Mouse (Mus musculus) liver, embryonic 12.5 days (tissue): ENCODE results near the gene Slc2a1. TPM values are rescaled to one million over a fixed set of nuclear protein-coding genes. Genes with fewer than 3 reads are reported as not detected.

Experiments used
- ATAC-seq: fragments of 200-750 bp; cut with Nextera tagmentation; 2 replicates; pipeline ENCODE4 v1.8.0; 2017; ENCODE audit warnings: moderate number of reproducible peaks, mild to moderate bottlenecking, moderate library complexity
- H3K27ac ChIP-seq: fragments of 300-500 bp; sonication (generic); 2 replicates; pipeline ENCODE4 v1.5.1; 2016; ENCODE audit warnings: mild to moderate bottlenecking
- H3K27me3 ChIP-seq: fragments of 300-500 bp; sonication (generic); replicated peaks from 2 replicates; pipeline ENCODE4 v1.6.1; 2016; ENCODE audit warnings: mild to moderate bottlenecking, moderate library complexity
- H3K36me3 ChIP-seq: fragments of 300-500 bp; sonication (generic); 2 replicates; pipeline ENCODE4 v1.6.1; 2016; ENCODE audit warnings: mild to moderate bottlenecking, moderate library complexity
- H3K4me1 ChIP-seq: fragments of 300-500 bp; sonication (generic); 2 replicates; pipeline ENCODE4 v1.6.1; 2016
- H3K4me2 ChIP-seq: fragments of 300-500 bp; sonication (generic); 2 replicates; pipeline ENCODE4 v1.6.1; 2016; ENCODE audit warnings: mild to moderate bottlenecking, moderate library complexity
- H3K4me3 ChIP-seq: fragments of 300-500 bp; sonication (generic); 2 replicates; pipeline ENCODE4 v1.5.1; 2016; ENCODE audit warnings: mild to moderate bottlenecking, moderate library complexity
- H3K9ac ChIP-seq: fragments of 300-500 bp; sonication (generic); 2 replicates; pipeline ENCODE4 v1.6.1; 2016; ENCODE audit warnings: mild to moderate bottlenecking, moderate library complexity
- H3K9me3 ChIP-seq: fragments of 300-500 bp; sonication (generic); replicated peaks from 2 replicates; pipeline ENCODE4 v1.6.1; 2016; ENCODE audit warnings: mild to moderate bottlenecking, moderate library complexity
- WGBS: fragments of 180-500 bp; shearing (Covaris S2); methylation state at CpG from one replicate; pipeline ENCODE4 v1.1.7; 2016; ENCODE audit not compliant: insufficient replicate concordance; 5-methylcytosine and 5-hydroxymethylcytosine counted together
- polyA plus RNA-seq: library from polyadenylated mRNA; unstranded; fragments of >200 nt; fragmentation: Nextera tagmentation; extraction: Ambion mirVana; gene quantifications from 2 replicates; pipeline ENCODE4 v1.2.1, GENCODE M21; 2016

The Slc2a1 gene
- polyA plus RNA-seq, 1 experiment from 2014 or later, result 309 TPM

DNA sequence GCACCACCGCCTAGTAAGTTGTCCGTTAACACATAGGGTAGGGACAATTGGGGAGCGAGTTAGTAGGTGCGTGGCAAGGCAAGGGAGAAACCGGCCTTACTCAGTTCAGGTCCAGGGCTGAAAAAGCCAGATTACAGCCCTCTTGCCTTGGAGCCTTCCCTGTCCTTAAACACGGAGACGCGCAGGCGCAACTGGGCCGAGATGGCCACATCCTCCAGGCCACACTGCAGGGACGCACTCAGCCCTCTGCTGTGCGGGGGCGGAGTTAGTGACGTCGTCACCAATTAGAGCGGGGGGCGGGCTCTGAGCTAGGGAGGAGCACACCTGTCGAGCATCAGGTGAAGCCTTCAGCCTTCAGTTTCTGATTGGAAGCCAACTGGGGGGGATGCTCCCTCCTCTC is 29.7 kb downstream of the Slc2a1 start:
- Histone ChIP-seq H3K27me3 (0 out of 2 replicates have a peak, but pooled peaks cover 6% of the 10 kb centered on the region), H3K9me3 (no peaks in the 10 kb centered on the region), H3K4me2 (peak overlapping the region; percentile 37), H3K27ac (peak overlapping the region; percentile 57), H3K4me3 (no peak overlapping the region), H3K4me1 (peaks cover 49% of the 10 kb centered on the region), H3K9ac (no peak overlapping the region), H3K36me3 (peaks cover 55% of the 10 kb centered on the region)
- ATAC-seq, result peak; percentile 66
- 43% methylated on average over 18 of the region's 18 CpGs for WGBS

- Histone ChIP-seq H3K4me1 (peaks cover 49% of the 10 kb centered on the region), H3K9me3 (no peaks in the 10 kb centered on the region), H3K4me3 (no peak overlapping the region), H3K4me2 (no peak overlapping the region), H3K27ac (0 out of 2 replicates have a peak overlapping the region, but pooled peaks have one; percentile 37), H3K9ac (no peak overlapping the region), H3K36me3 (peaks cover 49% of the 10 kb centered on the region), H3K27me3 (0 out of 2 replicates have a peak, but pooled peaks cover 6% of the 10 kb centered on the region)
- ATAC-seq, result no peak
- 65% methylated on average over 8 of the region's 8 CpGs for WGBS
Observed at GRCm38 (mm10) chr4:119138776-119139175, 30.3 kb downstream of the Slc2a1 start.

GRCm38 (mm10) chr4:119140126-119140525 is 31.6 kb downstream of the Slc2a1 start:
- Histone ChIP-seq H3K27me3 (0 out of 2 replicates have a peak, but pooled peaks cover 11% of the 10 kb centered on the region), H3K36me3 (peaks cover 36% of the 10 kb centered on the region), H3K9ac (no peak overlapping the region), H3K4me2 (no peak overlapping the region), H3K9me3 (no peaks in the 10 kb centered on the region), H3K4me1 (peaks cover 49% of the 10 kb centered on the region), H3K27ac (no peak overlapping the region), H3K4me3 (no peak overlapping the region)
- no peak for ATAC-seq
- WGBS, result 40% methylated on average over 3 of the region's 3 CpGs

DNA sequence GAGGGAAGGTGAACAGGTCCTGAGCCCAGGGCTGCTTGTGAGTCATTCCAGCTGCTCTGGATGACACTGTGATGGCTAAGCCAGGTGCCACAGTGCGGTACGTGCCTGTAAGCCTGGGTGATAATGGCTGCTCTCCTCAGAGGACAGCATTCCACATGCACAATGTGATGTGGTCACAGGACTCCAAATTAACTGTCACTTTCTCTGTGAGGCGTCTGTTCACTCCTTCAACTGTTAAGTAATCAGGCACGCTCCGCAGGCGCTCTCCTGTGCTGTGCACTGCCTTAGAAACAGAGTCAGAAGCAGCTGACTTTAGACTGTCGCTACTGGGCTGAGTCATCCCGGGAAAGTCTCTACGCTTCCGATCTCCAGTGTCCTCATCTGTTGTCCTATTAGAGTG is 32.7 kb downstream of the Slc2a1 start:
- ATAC-seq, result no peak
- Histone ChIP-seq H3K4me2 (no peak overlapping the region), H3K27me3 (0 out of 2 replicates have a peak, but pooled peaks cover 11% of the 10 kb centered on the region), H3K27ac (peak overlapping the region; percentile 2; the same call in 1 of the 2 replicates), H3K9me3 (no peaks in the 10 kb centered on the region), H3K4me3 (no peak overlapping the region), H3K9ac (no peak overlapping the region), H3K4me1 (peaks cover 41% of the 10 kb centered on the region), H3K36me3 (peaks cover 25% of the 10 kb centered on the region)
- 60% methylated on average over 10 of the region's 10 CpGs for WGBS

DNA sequence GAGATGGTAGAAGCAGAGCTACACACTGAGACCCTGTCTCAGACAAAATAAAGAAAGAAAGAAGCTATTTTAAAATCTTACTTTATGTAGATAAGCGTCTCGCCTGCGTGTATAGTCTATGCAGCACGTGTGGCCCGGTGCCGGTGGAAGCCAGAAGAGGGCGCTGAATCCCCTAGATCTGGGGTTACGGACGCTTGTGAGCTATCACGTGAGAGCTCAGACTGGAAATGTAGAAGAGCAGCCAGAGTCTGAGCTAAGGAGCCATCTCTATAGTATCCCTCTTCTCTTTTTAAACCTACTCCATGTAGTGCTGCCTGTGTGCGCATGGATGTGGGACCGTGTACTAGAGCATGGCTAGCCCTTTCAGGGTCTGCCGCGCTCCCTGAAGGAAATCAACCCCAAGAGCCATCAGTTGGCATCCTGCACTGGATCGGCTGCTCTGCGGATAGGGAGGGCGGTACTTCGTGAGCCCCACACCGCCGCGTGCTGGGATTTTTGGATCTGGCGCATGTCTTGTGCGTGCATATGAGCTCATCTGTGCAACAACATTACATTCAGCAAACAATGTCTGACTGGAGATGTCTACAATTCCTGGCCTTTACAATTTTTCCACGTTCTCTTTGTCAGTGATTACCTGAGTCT is 33.8 kb downstream of the Slc2a1 start:
- ATAC-seq, result peak; percentile 55
- H3K36me3 ChIP-seq, result peaks cover 14% of the 10 kb centered on the region
- no peak overlapping the region for H3K9ac ChIP-seq
- H3K4me3 ChIP-seq, result peak overlapping the region; percentile 14; the same call in 1 of the 2 replicates
- H3K4me2 ChIP-seq, result peak overlapping the region; percentile 56
- no peaks in the 10 kb centered on the region for H3K9me3 ChIP-seq
- H3K4me1 ChIP-seq, result peaks cover 30% of the 10 kb centered on the region
- 0 out of 2 replicates have a peak, but pooled peaks cover 11% of the 10 kb centered on the region for H3K27me3 ChIP-seq
- 27% methylated on average over 24 of the region's 24 CpGs for WGBS
- H3K27ac ChIP-seq, result no peak overlapping the region

GRCm38 (mm10) chr4:119146816-119147215 is 38.3 kb downstream of the Slc2a1 start:
- Histone ChIP-seq H3K27me3 (0 out of 2 replicates have a peak, but pooled peaks cover 11% of the 10 kb centered on the region), H3K4me1 (peaks cover 10% of the 10 kb centered on the region; the same call in 1 of the 2 replicates), H3K36me3 (no peaks in the 10 kb centered on the region), H3K9me3 (no peaks in the 10 kb centered on the region), H3K4me3 (no peak overlapping the region), H3K4me2 (no peak overlapping the region), H3K27ac (no peak overlapping the region), H3K9ac (no peak overlapping the region)
- WGBS, result 78% methylated on average over 7 of the region's 7 CpGs
- no peak for ATAC-seq

GRCm38 (mm10) chr4:119147347-119147746 is 38.8 kb downstream of the Slc2a1 start:
- H3K4me1 ChIP-seq, result peaks cover 5% of the 10 kb centered on the region; the same call in 1 of the 2 replicates
- no peak overlapping the region for H3K4me2 ChIP-seq
- no peak for ATAC-seq
- WGBS, result 60% methylated on average over 5 of the region's 5 CpGs
- no peaks in the 10 kb centered on the region for H3K36me3 ChIP-seq
- H3K9ac ChIP-seq, result no peak overlapping the region
- H3K27me3 ChIP-seq, result peaks cover 11% of the 10 kb centered on the region; the same call in 1 of the 2 replicates
- no peaks in the 10 kb centered on the region for H3K9me3 ChIP-seq
- no peak overlapping the region for H3K4me3 ChIP-seq
- H3K27ac ChIP-seq, result no peak overlapping the region

GRCm38 (mm10) chr4:119148741-119149140 is 40.2 kb downstream of the Slc2a1 start:
- H3K4me1 ChIP-seq, result no peaks in the 10 kb centered on the region
- H3K4me2 ChIP-seq, result no peak overlapping the region
- H3K27me3 ChIP-seq, result peaks cover 7% of the 10 kb centered on the region; the same call in 1 of the 2 replicates
- 56% methylated on average over 11 of the region's 11 CpGs for WGBS
- H3K36me3 ChIP-seq, result no peaks in the 10 kb centered on the region
- H3K9ac ChIP-seq, result no peak overlapping the region
- no peak overlapping the region for H3K4me3 ChIP-seq
- no peaks in the 10 kb centered on the region for H3K9me3 ChIP-seq
- ATAC-seq, result no peak
- no peak overlapping the region for H3K27ac ChIP-seq

GRCm38 (mm10) chr4:119157186-119157585 is 48.7 kb downstream of the Slc2a1 start:
- no peaks in the 10 kb centered on the region for H3K9me3 ChIP-seq
- no peak overlapping the region for H3K4me2 ChIP-seq
- no peak for ATAC-seq
- H3K27ac ChIP-seq, result no peak overlapping the region
- H3K36me3 ChIP-seq, result no peaks in the 10 kb centered on the region
- no peaks in the 10 kb centered on the region for H3K4me1 ChIP-seq
- H3K9ac ChIP-seq, result no peak overlapping the region
- H3K4me3 ChIP-seq, result no peak overlapping the region
- WGBS, result 18% methylated on average over 2 of the region's 2 CpGs
- H3K27me3 ChIP-seq, result peaks cover 3% of the 10 kb centered on the region; the same call in 1 of the 2 replicates

- WGBS, result 75% methylated on average over 5 of the region's 5 CpGs
- peaks cover 2% of the 10 kb centered on the region; the same call in 1 of the 2 replicates for H3K27me3 ChIP-seq
- no peak overlapping the region for H3K9ac ChIP-seq
- H3K27ac ChIP-seq, result no peak overlapping the region
- no peak for ATAC-seq
- H3K4me3 ChIP-seq, result no peak overlapping the region
- no peaks in the 10 kb centered on the region for H3K9me3 ChIP-seq
- no peak overlapping the region for H3K4me2 ChIP-seq
- no peaks in the 10 kb centered on the region for H3K36me3 ChIP-seq
- no peaks in the 10 kb centered on the region for H3K4me1 ChIP-seq
Observed at GRCm38 (mm10) chr4:119157891-119158290, 49.4 kb downstream of the Slc2a1 start.

GRCm38 (mm10) chr4:119161358-119161757 is 52.8 kb downstream of the Slc2a1 start:
- 61% methylated on average over 3 of the region's 3 CpGs for WGBS
- Histone ChIP-seq H3K4me1 (no peaks in the 10 kb centered on the region; the same call in 1 of the 2 replicates), H3K27me3 (no peaks in the 10 kb centered on the region)

GRCm38 (mm10) chr4:119162990-119163389 is 54.5 kb downstream of the Slc2a1 start:
- H3K4me3 ChIP-seq, result no peak overlapping the region
- no peak overlapping the region for H3K4me2 ChIP-seq
- WGBS, result 61% methylated on average over 4 of the region's 4 CpGs
- no peaks in the 10 kb centered on the region for H3K27me3 ChIP-seq
- no peaks in the 10 kb centered on the region for H3K36me3 ChIP-seq
- no peaks in the 10 kb centered on the region for H3K9me3 ChIP-seq
- H3K4me1 ChIP-seq, result peaks cover 5% of the 10 kb centered on the region; the same call in 1 of the 2 replicates
- H3K27ac ChIP-seq, result no peak overlapping the region
- ATAC-seq, result no peak
- no peak overlapping the region for H3K9ac ChIP-seq

More at GRCm38 (mm10) chr4:119161358-119161757, 52.8 kb downstream of the Slc2a1 start:
- H3K36me3 ChIP-seq, result no peaks in the 10 kb centered on the region
- H3K9ac ChIP-seq, result no peak overlapping the region
- no peak overlapping the region for H3K27ac ChIP-seq
- no peak overlapping the region for H3K4me3 ChIP-seq
- no peak for ATAC-seq
- no peak overlapping the region for H3K4me2 ChIP-seq
- no peaks in the 10 kb centered on the region for H3K9me3 ChIP-seq
